In the genomic region with DNA sequence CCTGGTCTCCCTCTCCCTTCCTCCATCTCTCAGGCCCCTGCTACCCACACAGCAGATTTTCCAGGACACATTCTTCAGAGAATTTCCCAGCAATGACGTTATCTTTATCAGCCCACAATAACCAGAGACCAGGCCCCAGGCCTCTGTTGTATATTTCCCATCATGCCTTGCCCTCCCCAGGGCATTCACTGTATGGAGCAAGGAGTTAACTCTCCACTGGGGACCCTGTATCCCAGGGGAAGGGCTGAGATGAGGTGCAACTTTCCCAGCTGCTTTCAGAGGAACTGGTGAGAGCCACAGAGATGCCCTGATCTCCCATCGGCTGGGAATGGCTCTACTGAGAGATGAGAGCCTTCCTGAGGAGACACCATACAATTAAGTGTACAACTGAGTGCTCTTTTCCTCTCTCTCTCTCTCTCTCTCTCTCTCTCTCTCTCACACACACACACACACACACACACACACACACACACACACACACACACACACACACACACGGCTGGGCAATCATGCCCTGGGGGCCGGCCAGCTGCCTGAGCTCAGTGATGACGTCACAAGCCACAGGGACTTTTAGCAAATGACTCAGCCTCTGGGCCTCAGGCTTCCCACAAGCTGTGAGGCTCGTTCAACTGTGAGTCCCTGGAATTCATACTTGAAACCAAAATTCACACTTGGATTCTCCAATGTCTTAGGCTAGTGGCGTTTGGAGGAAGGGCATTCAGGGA, we compare ENCODE assay signal across 8 mouse cellular contexts. TPM values are rescaled to one million over a fixed set of nuclear protein-coding genes. Genes with fewer than 3 reads are reported as not detected.
DNase-seq lines count a peak whose midpoint lies in the region; ATAC-seq lines count a peak whose summit lies in the region.

No protein-coding gene starts in this region.

- intact Hi-C loops in gastrocnemius, postnatal 14 days (cut with DNase I; ENCODE audit: low total_unique reads) = loop anchor here (5.0 kb wide), 1 partner anchor 82 kb away; the partner anchor contains the start of gene C1qtnf6
- intact Hi-C loops in left cerebral cortex, postnatal 4 days (cut with DNase I) = loop anchor here (2.0 to 10.0 kb wide), 3 partner anchors 75 to 295 kb away; no protein-coding TSS in a partner anchor

- peak; percentile 98 for DNase-seq in heart, adult 11 months
- no peak for DNase-seq in heart, adult 8-10 months (ENCODE audit: low spot score)
- DNase-seq in 416B (ENCODE audit: low read depth) = peak; percentile 96
- DNase-seq in adrenal gland, adult 8-10 months = peak; percentile 75
- DNase-seq in gastrocnemius, postnatal 14 days = peak; percentile 75
- peak; percentile 50 for DNase-seq in left cerebral cortex, postnatal 4 days
- DNase-seq in urinary bladder, postnatal 10 days (ENCODE audit: low spot score) = no peak

- peak; percentile 35 for ATAC-seq in monocyte, adult 5-6 weeks (replicated peaks; ENCODE audit: insufficient number of reproducible peaks, low FRiP score, low TSS enrichment, poor library complexity, severe bottlenecking)

RNA-seq across cellular contexts. Expression of gene Tmprss6, which starts 18.6 kb away (rescaled TPM):
- total RNA-seq in heart, adult 8-10 months (2022) = not detected
- 1 to 10 TPM; 1.1 to 2.8 (median 2.0) TPM for total RNA-seq in adrenal gland, adult 8-10 months (2022)
- not detected for total RNA-seq in gastrocnemius, postnatal 14 days (2021)
- total RNA-seq in left cerebral cortex, postnatal 4 days (2021) = not detected
- total RNA-seq in monocyte, adult 5-6 weeks (2017) = 0.58 TPM in 1 of 3 replicates, not detected in the others

RNA-seq across cellular contexts. Expression of gene Kctd17, which starts 21.5 kb away (rescaled TPM):
- 10 to 100 TPM; 17.9 to 26.9 (median 20.2) TPM for total RNA-seq in heart, adult 8-10 months (2022)
- 100 to 1,000 TPM in 2 of 4 experiments, 10 to 100 TPM in 2; 80.2 to 106 (median 96.4) TPM for total RNA-seq in adrenal gland, adult 8-10 months (2022)
- 10 to 100 TPM; 34.6 to 41.4 TPM for total RNA-seq in gastrocnemius, postnatal 14 days (2021)
- total RNA-seq in left cerebral cortex, postnatal 4 days (2021) = 100 to 1,000 TPM; 212 to 213 TPM
- total RNA-seq in monocyte, adult 5-6 weeks (2017) = 4.6 to 6.1 TPM (median 5.0 TPM) in 3 replicates

RNA-seq across cellular contexts. Expression of gene Mpst, which starts 43.6 kb away (rescaled TPM):
- total RNA-seq in heart, adult 8-10 months (2022) = 10 to 100 TPM; 42.1 to 52.4 (median 44.2) TPM
- total RNA-seq in adrenal gland, adult 8-10 months (2022) = 10 to 100 TPM; 47.5 to 53.8 (median 49.3) TPM
- total RNA-seq in gastrocnemius, postnatal 14 days (2021) = 10 to 100 TPM; 49.4 to 49.8 TPM
- total RNA-seq in left cerebral cortex, postnatal 4 days (2021) = 10 to 100 TPM; 57.2 to 58.7 TPM
- 5.8 to 10.2 TPM (median 8.7 TPM) in 3 replicates for total RNA-seq in monocyte, adult 5-6 weeks (2017)

RNA-seq across cellular contexts. Expression of gene Tst, which starts 44.1 kb away (rescaled TPM):
- 10 to 100 TPM; 20.3 to 25.0 (median 21.6) TPM for total RNA-seq in heart, adult 8-10 months (2022)
- total RNA-seq in adrenal gland, adult 8-10 months (2022) = 100 to 1,000 TPM; 288 to 361 (median 321) TPM
- 10 to 100 TPM; 19.6 to 21.2 TPM for total RNA-seq in gastrocnemius, postnatal 14 days (2021)
- 10 to 100 TPM; 29.2 to 30.4 TPM for total RNA-seq in left cerebral cortex, postnatal 4 days (2021)
- total RNA-seq in monocyte, adult 5-6 weeks (2017) = 2.2 TPM in 1 of 3 replicates, not detected in the others

RNA-seq across cellular contexts. Expression of gene Il2rb, which starts 45.2 kb away (rescaled TPM):
- under 1 TPM; 0.13 to 0.57 (median 0.34) TPM for total RNA-seq in heart, adult 8-10 months (2022)
- 1 to 10 TPM; 1.2 to 2.7 (median 1.9) TPM for total RNA-seq in adrenal gland, adult 8-10 months (2022)
- not detected for total RNA-seq in gastrocnemius, postnatal 14 days (2021)
- total RNA-seq in left cerebral cortex, postnatal 4 days (2021) = under 1 TPM in 1 of 2 experiments, not detected in 1; 0.08 TPM
- 102 to 350 TPM (median 102 TPM) in 3 replicates for total RNA-seq in monocyte, adult 5-6 weeks (2017)

Comparison
In these comparisons a context has a peak if more than half of its experiments do, and no peak if none do; other contexts are left out.
1. DNase-seq: peak in heart, adult 11 months (single experiment), 416B (single experiment), adrenal gland, adult 8-10 months (single experiment), gastrocnemius, postnatal 14 days (single experiment) and left cerebral cortex, postnatal 4 days (single experiment); none in heart, adult 8-10 months (single experiment) and urinary bladder, postnatal 10 days (single experiment).